Mouse (Mus musculus) CH12.LX (cell line): Measurements from ENCODE around the gene Spats2. TPM values are rescaled to one million over a fixed set of nuclear protein-coding genes. Genes with fewer than 3 reads are reported as not detected.

Experiments used
- DNase-seq: peaks from one replicate; pipeline ENCODE4 v3.0.0-alpha.2; 2013; ENCODE audit errors: extremely low read depth
- H3K27ac ChIP-seq: 2 replicates; pipeline ENCODE4 v1.5.1; 2012; ENCODE audit warnings: low read depth, mild to moderate bottlenecking, control low read depth, moderate library complexity; ENCODE audit not compliant: insufficient read depth
- H3K27me3 ChIP-seq: replicated peaks from 2 replicates; pipeline ENCODE3; 2012; ENCODE audit warnings: inconsistent platforms
- H3K36me3 ChIP-seq, 2 experiments: replicated peaks in 1 of 2; 2 replicates each; pipeline versions ENCODE3 to v1.6.1; 2012; ENCODE audit warnings: inconsistent platforms in 1 of 2, low read length in 1 of 2, mild to moderate bottlenecking in 1 of 2, mixed read lengths in 1 of 2, moderate library complexity in 1 of 2; ENCODE audit not compliant: control insufficient read depth in 1 of 2, insufficient read depth in 1 of 2
- H3K4me1 ChIP-seq, 2 experiments: 2 replicates each; pipeline ENCODE4 v1.6.1; 2012; ENCODE audit warnings: inconsistent platforms in 1 of 2, moderate library complexity in 1 of 2; ENCODE audit not compliant: insufficient read depth in 2 of 2, control insufficient read depth in 1 of 2
- H3K4me2 ChIP-seq: 2 replicates; pipeline ENCODE4 v1.6.1; 2012; ENCODE audit warnings: low read depth, mild to moderate bottlenecking, control low read depth; ENCODE audit not compliant: poor library complexity, insufficient read depth, severe bottlenecking
- H3K4me3 ChIP-seq, 3 experiments: fragments of 150-350 bp in 1 of 3; sonication (generic) in 1 of 3; replicated peaks in 1 of 3; 2 replicates each; pipeline versions ENCODE3 to v1.5.1; 2011 to 2012; ENCODE audit warnings: low read depth in 2 of 3, low read length in 2 of 3, mild to moderate bottlenecking in 2 of 3, moderate library complexity in 2 of 3, control low read depth in 1 of 3, improper control_type of control experiment in 1 of 3, inconsistent platforms in 1 of 3, mixed read lengths in 1 of 3; ENCODE audit not compliant: poor library complexity in 1 of 3
- H3K79me2 ChIP-seq: replicated peaks from 2 replicates; pipeline ENCODE4 v1.6.1; 2012; ENCODE audit warnings: mild to moderate bottlenecking, moderate library complexity; ENCODE audit not compliant: control insufficient read depth, poor library complexity, insufficient read depth, severe bottlenecking; ENCODE audit errors: extremely low read depth
- H3K9ac ChIP-seq: 2 replicates; pipeline ENCODE4 v1.6.1; 2012; ENCODE audit warnings: low read depth, mild to moderate bottlenecking, control low read depth, moderate library complexity; ENCODE audit not compliant: insufficient read depth
- H3K9me3 ChIP-seq: replicated peaks from 2 replicates; pipeline ENCODE3; 2012; ENCODE audit warnings: low read length, inconsistent platforms, mixed read lengths
- CHD1 ChIP-seq: IDR thresholded peaks from 2 replicates; pipeline ENCODE4 v1.6.1; 2012; ENCODE audit warnings: low read depth, low read length, improper control_type of control experiment, inconsistent platforms
- CHD2 ChIP-seq: IDR thresholded peaks from 2 replicates; pipeline ENCODE4 v1.6.1; 2011; ENCODE audit warnings: low read length, improper control_type of control experiment
- CTCF ChIP-seq, 2 experiments: IDR thresholded peaks in 1 of 2; conservative IDR thresholded peaks in 1 of 2; 2 replicates each; pipeline ENCODE4 v1.5.1; 2011 to 2012; ENCODE audit warnings: low read depth in 2 of 2, low read length in 2 of 2, improper control_type of control experiment in 1 of 2, inconsistent platforms in 1 of 2, mild to moderate bottlenecking in 1 of 2, moderate library complexity in 1 of 2
- ELF1 ChIP-seq: IDR thresholded peaks from 2 replicates; pipeline ENCODE4 v1.6.1; 2014; ENCODE audit warnings: low read depth, mild to moderate bottlenecking, inconsistent platforms, low read length, improper control_type of control experiment
- ETS1 ChIP-seq: conservative IDR thresholded peaks from 2 replicates; pipeline ENCODE4 v1.6.1; 2012; ENCODE audit warnings: low read depth, mild to moderate bottlenecking, inconsistent platforms, low read length, improper control_type of control experiment, moderate library complexity
- GABPA ChIP-seq: IDR thresholded peaks from 2 replicates; pipeline ENCODE4 v1.6.1; 2012; ENCODE audit warnings: low read depth, low read length, improper control_type of control experiment, inconsistent platforms; ENCODE audit not compliant: insufficient replicate concordance
- HCFC1 ChIP-seq: IDR thresholded peaks from 2 replicates; pipeline ENCODE4 v1.6.1; 2012; ENCODE audit warnings: low read depth, mild to moderate bottlenecking, inconsistent platforms, low read length, improper control_type of control experiment
- JUN ChIP-seq: IDR thresholded peaks from 2 replicates; pipeline ENCODE4 v1.6.1; 2011; ENCODE audit warnings: low read depth, mild to moderate bottlenecking, low read length, improper control_type of control experiment, moderate library complexity; ENCODE audit not compliant: insufficient read depth
- KAT2A ChIP-seq: IDR thresholded peaks from 2 replicates; pipeline ENCODE4 v1.6.1; 2012; ENCODE audit warnings: low read length, improper control_type of control experiment, inconsistent platforms; ENCODE audit not compliant: insufficient replicate concordance
- MAX ChIP-seq: IDR thresholded peaks from 2 replicates; pipeline ENCODE4 v1.6.1; 2011; ENCODE audit warnings: low read length, improper control_type of control experiment
- MXI1 ChIP-seq: IDR thresholded peaks from 2 replicates; pipeline ENCODE4 v1.6.1; 2011; ENCODE audit warnings: mild to moderate bottlenecking, low read depth, low read length, improper control_type of control experiment
- NELFE ChIP-seq: IDR thresholded peaks from 2 replicates; pipeline ENCODE4 v1.6.1; 2011; ENCODE audit warnings: low read depth, low read length, improper control_type of control experiment
- NRF1 ChIP-seq: IDR thresholded peaks from 2 replicates; pipeline ENCODE4 v1.6.1; 2014; ENCODE audit warnings: low read depth, mild to moderate bottlenecking, inconsistent platforms, low read length, improper control_type of control experiment, moderate library complexity
- POLR2A ChIP-seq: IDR thresholded peaks from 2 replicates; pipeline ENCODE4 v1.6.1; 2011; ENCODE audit warnings: low read depth, mild to moderate bottlenecking, improper control_type of control experiment, low read length
- RAD21 ChIP-seq: IDR thresholded peaks from 2 replicates; pipeline ENCODE4 v1.6.1; 2011; ENCODE audit warnings: low read depth, mild to moderate bottlenecking, low read length, improper control_type of control experiment, moderate library complexity
- SIN3A ChIP-seq: IDR thresholded peaks from 2 replicates; pipeline ENCODE4 v1.6.1; 2012; ENCODE audit warnings: low read length, improper control_type of control experiment, inconsistent platforms
- SMC3 ChIP-seq: IDR thresholded peaks from 2 replicates; pipeline ENCODE4 v1.6.1; 2011; ENCODE audit warnings: low read depth, low read length, improper control_type of control experiment
- TBP ChIP-seq: conservative IDR thresholded peaks from 2 replicates; pipeline ENCODE4 v1.6.1; 2011; ENCODE audit warnings: low read depth, low read length, improper control_type of control experiment
- TCF12 ChIP-seq: IDR thresholded peaks from 2 replicates; pipeline ENCODE4 v1.6.1; 2014; ENCODE audit warnings: low read depth, mild to moderate bottlenecking, inconsistent platforms, low read length, improper control_type of control experiment
- USF1 ChIP-seq: IDR thresholded peaks from 2 replicates; pipeline ENCODE4 v1.6.1; 2014; ENCODE audit warnings: low read depth, mild to moderate bottlenecking, inconsistent platforms, low read length, improper control_type of control experiment
- ZC3H11A ChIP-seq: IDR thresholded peaks from 2 replicates; pipeline ENCODE4 v1.6.1; 2012; ENCODE audit warnings: low read depth, mild to moderate bottlenecking, inconsistent platforms, low read length, improper control_type of control experiment
- ZNF384 ChIP-seq: IDR thresholded peaks from 2 replicates; pipeline ENCODE4 v1.6.1; 2012; ENCODE audit warnings: low read depth, low read length, improper control_type of control experiment, inconsistent platforms
- dilution Hi-C: fragments of 300-500 bp; cut with MboI; formaldehyde crosslinking; loops from 2 replicates; pipeline ENCODE4 v1.14.3; 2020; ENCODE audit warnings: low sequenced_read_pairs; ENCODE audit not compliant: extremely low pct_unique_long_range_greater_than_20kb, extremely low pct_ligation_motif_present
- in situ Hi-C: fragments of 300-500 bp; cut with MboI; formaldehyde crosslinking; loops from 3 replicates; pipeline ENCODE4 v1.14.3; 2019; ENCODE audit warnings: low sequenced_read_pairs, low pct_ligation_motif_present, low pct_unique_long_range_greater_than_20kb, mixed read lengths
- polyA plus RNA-seq: library from polyadenylated mRNA; unstranded; fragments of >175 nt; gene quantifications from 2 replicates; pipeline ENCODE4 v1.2.1, GENCODE M21; 2012; ENCODE audit warnings: low read depth; ENCODE audit not compliant: insufficient read length
- total RNA-seq, 2 experiments: library from RNA; depleted of rRNA; stranded (reverse); fragments of 300-350 nt in 1 of 2; fragments of >200 nt in 1 of 2; gene quantifications; 2 replicates each; pipeline ENCODE4 v1.2.3; 2012 to 2014

Gene Spats2
- total and polyA plus RNA-seq, 3 experiments: 26.5 to 81.0 (median 68.3) TPM

GRCm38 (mm10) chr15:99082840-99083239 lies 42.9 kb upstream of the Spats2 start:
- peaks cover 43 to 80% of the 10 kb centered on the region in 2 experiments for H3K36me3 ChIP-seq

GRCm38 (mm10) chr15:99083258-99083657 lies 42.5 kb upstream of the Spats2 start:
- no peak overlapping the region for H3K4me2 ChIP-seq
- no peak overlapping the region for H3K9ac ChIP-seq
- H3K4me3 ChIP-seq: no peak overlapping the region
- H3K36me3 ChIP-seq: peaks cover 39 to 76% of the 10 kb centered on the region in 2 experiments
- in situ Hi-C loops: no loop called here
- DNase-seq: no peak
- H3K79me2 ChIP-seq: no peaks in the 10 kb centered on the region
- dilution Hi-C loops: no loop called here
- peaks cover 0 to 10% of the 10 kb centered on the region in 2 experiments; a peak in 3 of 4 replicates for H3K4me1 ChIP-seq
- no peaks in the 10 kb centered on the region for H3K27me3 ChIP-seq
- TF ChIP-seq ETS1: no peak
- TF ChIP-seq ELF1: no peak
- no peak for TF ChIP-seq CHD2
- TF ChIP-seq ZC3H11A: no peak
- TF ChIP-seq MXI1: no peak
- no peak for TF ChIP-seq NELFE
- no peak for TF ChIP-seq JUN
- TF ChIP-seq SIN3A: no peak
- no peak for TF ChIP-seq NRF1
- no peak for TF ChIP-seq CHD1
- no peak for TF ChIP-seq KAT2A
- TF ChIP-seq USF1: no peak
- no peak for TF ChIP-seq TCF12
- no peak for TF ChIP-seq ZNF384
- no peak for TF ChIP-seq MAX
- no peak for TF ChIP-seq HCFC1
- TF ChIP-seq CTCF (conservative IDR thresholded peaks at IDR 0.05 in 1 of 2, IDR thresholded peaks at IDR 0.05 in 1 of 2; ENCODE audit: low read depth in 2 of 2, low read length in 2 of 2): peak in 1 of 2 experiments; percentile 73; a peak in 2 of 4 replicates
- TF ChIP-seq RAD21: peak; percentile 65
- TF ChIP-seq TBP: no peak
- TF ChIP-seq SMC3: peak; percentile 55
- TF ChIP-seq GABPA: no peak
- peaks cover 11% of the 10 kb centered on the region for H3K9me3 ChIP-seq
- no peak overlapping the region for H3K27ac ChIP-seq

More at GRCm38 (mm10) chr15:99082840-99083239, 42.9 kb upstream of the Spats2 start:
- Histone ChIP-seq H3K9ac (no peak overlapping the region), H3K79me2 (no peaks in the 10 kb centered on the region), H3K4me2 (no peak overlapping the region), H3K27ac (no peak overlapping the region), H3K4me1 (peaks cover 4 to 14% of the 10 kb centered on the region in 2 experiments; a peak in 3 of 4 replicates), H3K27me3 (no peaks in the 10 kb centered on the region), H3K4me3 (no peak overlapping the region), H3K9me3 (peaks cover 6% of the 10 kb centered on the region)
- dilution Hi-C loops: no loop called here
- in situ Hi-C loops: no loop called here
- no peak for DNase-seq
- TF ChIP-seq MXI1: no peak
- TF ChIP-seq POLR2A: no peak
- no peak for TF ChIP-seq GABPA
- no peak for TF ChIP-seq ELF1
